Mouse (Mus musculus) liver, embryonic 11.5 days (tissue): Measurements from ENCODE around the gene Supt3. TPM values are rescaled to one million over a fixed set of nuclear protein-coding genes. Genes with fewer than 3 reads are reported as not detected.
A peak's percentile ranks its signal among the peaks of the same experiment; 100 is the strongest.

Experiments
- ATAC-seq: fragments of 200-750 bp; cut with Nextera tagmentation; replicated peaks from 2 replicates; pipeline ENCODE4 v1.8.0; 2017; ENCODE audit warnings: moderate number of reproducible peaks, mild to moderate bottlenecking, moderate TSS enrichment, moderate library complexity; ENCODE audit not compliant: low FRiP score
- DNase-seq: peaks from one replicate; pipeline ENCODE4 v3.0.0-alpha.2; 2017; ENCODE audit warnings: low spot score
- H3K27ac ChIP-seq: fragments of 300-500 bp; sonication (generic); 2 replicates; pipeline ENCODE4 v1.5.1; 2014; ENCODE audit warnings: mild to moderate bottlenecking, low read depth, low read length, control low read depth
- H3K27me3 ChIP-seq: fragments of 300-500 bp; sonication (generic); replicated peaks from 2 replicates; pipeline ENCODE4 v1.6.1; 2014; ENCODE audit warnings: low read length, mixed read lengths; ENCODE audit not compliant: control insufficient read depth, insufficient read depth
- H3K36me3 ChIP-seq: fragments of 300-500 bp; sonication (generic); 2 replicates; pipeline ENCODE4 v1.6.1; 2014; ENCODE audit warnings: mild to moderate bottlenecking, low read length, moderate library complexity, mixed read lengths; ENCODE audit not compliant: control insufficient read depth, insufficient read depth
- H3K4me1 ChIP-seq: fragments of 300-500 bp; sonication (generic); replicated peaks from 2 replicates; pipeline ENCODE4 v1.6.1; 2014; ENCODE audit warnings: low read length, mixed read lengths; ENCODE audit not compliant: control insufficient read depth, insufficient read depth
- H3K4me2 ChIP-seq: fragments of 300-500 bp; sonication (generic); 2 replicates; pipeline ENCODE4 v1.6.1; 2014; ENCODE audit warnings: mild to moderate bottlenecking, control low read depth, moderate library complexity
- H3K4me3 ChIP-seq: fragments of 300-500 bp; sonication (generic); 2 replicates; pipeline ENCODE4 v1.5.1; 2014; ENCODE audit warnings: low read depth, low read length, control low read depth
- H3K9ac ChIP-seq: fragments of 300-500 bp; sonication (generic); 2 replicates; pipeline ENCODE4 v1.6.1; 2014; ENCODE audit warnings: low read depth, low read length, control low read depth
- H3K9me3 ChIP-seq: fragments of 300-500 bp; sonication (generic); 2 replicates; pipeline ENCODE4 v1.6.1; 2016; ENCODE audit warnings: low read length, inconsistent platforms, mixed read lengths; ENCODE audit not compliant: control insufficient read depth
- WGBS: fragments of 180-500 bp; shearing (Covaris S2); extraction: QIAGEN DNeasy Blood & Tissue Kit; methylation state at CpG from one replicate; pipeline ENCODE4 v1.1.7; 2014; 5-methylcytosine and 5-hydroxymethylcytosine counted together
- polyA plus RNA-seq: library from polyadenylated mRNA; unstranded; fragments of >200 nt; fragmentation: Nextera tagmentation; extraction: Ambion mirVana; gene quantifications from 2 replicates; pipeline ENCODE4 v1.2.1, GENCODE M21; 2014

The Supt3 gene
- polyA plus RNA-seq, 1 experiment from 2014 or later: 17.7 TPM

GRCm38 (mm10) chr17:45076951-45077350, 300.0 kb downstream of the Supt3 start:
- DNase-seq (no peak), ATAC-seq (no peak)
- 90% methylated on average over 4 of the region's 4 CpGs for WGBS
- Histone ChIP-seq H3K9ac (no peak overlapping the region), H3K9me3 (no peaks in the 10 kb centered on the region), H3K4me3 (no peak overlapping the region), H3K4me1 (no peaks in the 10 kb centered on the region), H3K27ac (no peak overlapping the region), H3K27me3 (no peaks in the 10 kb centered on the region), H3K36me3 (no peaks in the 10 kb centered on the region), H3K4me2 (no peak overlapping the region)

GRCm38 (mm10) chr17:45077921-45078640, 301.1 kb downstream of the Supt3 start:
- WGBS: 78% methylated on average over 14 of the region's 14 CpGs
- H3K4me3 ChIP-seq: no peak overlapping the region
- no peaks in the 10 kb centered on the region for H3K9me3 ChIP-seq
- ATAC-seq (no peak), DNase-seq (no peak)
- H3K4me2 ChIP-seq: no peak overlapping the region
- no peaks in the 10 kb centered on the region for H3K36me3 ChIP-seq
- H3K27me3 ChIP-seq: no peaks in the 10 kb centered on the region
- no peak overlapping the region for H3K9ac ChIP-seq
- H3K27ac ChIP-seq: no peak overlapping the region
- H3K4me1 ChIP-seq: no peaks in the 10 kb centered on the region

- no peak for DNase-seq
These were observed 304.6 kb downstream of the Supt3 start for GRCm38 (mm10) chr17:45081521-45081920.

GRCm38 (mm10) chr17:45081955-45082475, 305.1 kb downstream of the Supt3 start:
- no peaks in the 10 kb centered on the region for H3K27me3 ChIP-seq
- no peaks in the 10 kb centered on the region for H3K9me3 ChIP-seq
- ATAC-seq (no peak), DNase-seq (no peak)
- H3K36me3 ChIP-seq: no peaks in the 10 kb centered on the region
- H3K9ac ChIP-seq: no peak overlapping the region
- no peaks in the 10 kb centered on the region for H3K4me1 ChIP-seq
- H3K4me2 ChIP-seq: no peak overlapping the region
- H3K27ac ChIP-seq: no peak overlapping the region
- no peak overlapping the region for H3K4me3 ChIP-seq
- 60% methylated on average over 8 of the region's 8 CpGs for WGBS

More at GRCm38 (mm10) chr17:45081521-45081920, 304.6 kb downstream of the Supt3 start:
- no peak overlapping the region for H3K27ac ChIP-seq
- no peaks in the 10 kb centered on the region for H3K4me1 ChIP-seq
- H3K9me3 ChIP-seq: no peaks in the 10 kb centered on the region
- H3K27me3 ChIP-seq: no peaks in the 10 kb centered on the region
- ATAC-seq: no peak
- no peak overlapping the region for H3K4me3 ChIP-seq
- H3K4me2 ChIP-seq: no peak overlapping the region
- no peaks in the 10 kb centered on the region for H3K36me3 ChIP-seq
- H3K9ac ChIP-seq: no peak overlapping the region
- WGBS: 83% methylated on average over 8 of the region's 8 CpGs

- no peak overlapping the region for H3K4me2 ChIP-seq
- no peaks in the 10 kb centered on the region for H3K9me3 ChIP-seq
- H3K4me1 ChIP-seq: no peaks in the 10 kb centered on the region
- ATAC-seq: no peak
- H3K4me3 ChIP-seq: no peak overlapping the region
- no peaks in the 10 kb centered on the region for H3K27me3 ChIP-seq
- H3K27ac ChIP-seq: no peak overlapping the region
- no peak for DNase-seq
- no peaks in the 10 kb centered on the region for H3K36me3 ChIP-seq
- WGBS: 91% methylated on average over 5 of the region's 5 CpGs
- H3K9ac ChIP-seq: no peak overlapping the region
These were observed 309.4 kb downstream of the Supt3 start for GRCm38 (mm10) chr17:45086361-45086760.

- H3K27me3 ChIP-seq: no peaks in the 10 kb centered on the region
- no peak for DNase-seq
- WGBS: 79% methylated on average over 5 of the region's 5 CpGs
These were observed 310.1 kb downstream of the Supt3 start for GRCm38 (mm10) chr17:45087022-45087421.

GRCm38 (mm10) chr17:45101064-45101463, 324.1 kb downstream of the Supt3 start:
- H3K9me3 ChIP-seq: no peaks in the 10 kb centered on the region
- H3K36me3 ChIP-seq: no peaks in the 10 kb centered on the region
- WGBS: 40% methylated on average over 7 of the region's 7 CpGs
- H3K4me3 ChIP-seq: no peak overlapping the region
- no peak overlapping the region for H3K27ac ChIP-seq
- no peak overlapping the region for H3K4me2 ChIP-seq
- H3K4me1 ChIP-seq: 0 out of 2 replicates have a peak, but pooled peaks cover 4% of the 10 kb centered on the region
- DNase-seq (peak; percentile 8), ATAC-seq (peak; percentile 75)
- H3K27me3 ChIP-seq: no peaks in the 10 kb centered on the region
- no peak overlapping the region for H3K9ac ChIP-seq

More at GRCm38 (mm10) chr17:45087022-45087421, 310.1 kb downstream of the Supt3 start:
- Histone ChIP-seq H3K36me3 (no peaks in the 10 kb centered on the region), H3K27ac (no peak overlapping the region), H3K4me3 (no peak overlapping the region), H3K9ac (no peak overlapping the region), H3K4me1 (no peaks in the 10 kb centered on the region), H3K9me3 (no peaks in the 10 kb centered on the region), H3K4me2 (no peak overlapping the region)
- no peak for ATAC-seq

- H3K4me2 ChIP-seq: no peak overlapping the region
- H3K36me3 ChIP-seq: no peaks in the 10 kb centered on the region
- H3K9ac ChIP-seq: no peak overlapping the region
- no peak for ATAC-seq
- H3K9me3 ChIP-seq: no peaks in the 10 kb centered on the region
- no peaks in the 10 kb centered on the region for H3K4me1 ChIP-seq
- WGBS: 34% methylated on average over 3 of the region's 3 CpGs
- H3K27me3 ChIP-seq: no peaks in the 10 kb centered on the region
- peak; percentile 4 for DNase-seq
- no peak overlapping the region for H3K4me3 ChIP-seq
- no peak overlapping the region for H3K27ac ChIP-seq
These were observed 338.4 kb downstream of the Supt3 start for GRCm38 (mm10) chr17:45115386-45115785.
